Mouse (Mus musculus) embryonic fibroblast, embryonic 13.5 days (primary cell): ENCODE data around the gene Dppa3.

ENCODE experiments used
- CTCF ChIP-seq: IDR thresholded peaks from 2 replicates; pipeline ENCODE4 v1.5.1; 2011; ENCODE audit warnings: mild to moderate bottlenecking, control low read depth, low read length, moderate library complexity, borderline replicate concordance; ENCODE audit not compliant: insufficient read depth
- POLR2A ChIP-seq: IDR thresholded peaks from 2 replicates; pipeline ENCODE4 v1.6.1; 2011; ENCODE audit warnings: low read depth, mild to moderate bottlenecking, control low read depth, low read length, moderate library complexity

- TF ChIP-seq CTCF (no peak), POLR2A (no peak)
These were observed 46.5 kb downstream of the Dppa3 start for GRCm38 (mm10) chr6:122672746-122673145.
